Comparison of ENCODE assay signal across 8 mouse cellular contexts in the genomic region with DNA sequence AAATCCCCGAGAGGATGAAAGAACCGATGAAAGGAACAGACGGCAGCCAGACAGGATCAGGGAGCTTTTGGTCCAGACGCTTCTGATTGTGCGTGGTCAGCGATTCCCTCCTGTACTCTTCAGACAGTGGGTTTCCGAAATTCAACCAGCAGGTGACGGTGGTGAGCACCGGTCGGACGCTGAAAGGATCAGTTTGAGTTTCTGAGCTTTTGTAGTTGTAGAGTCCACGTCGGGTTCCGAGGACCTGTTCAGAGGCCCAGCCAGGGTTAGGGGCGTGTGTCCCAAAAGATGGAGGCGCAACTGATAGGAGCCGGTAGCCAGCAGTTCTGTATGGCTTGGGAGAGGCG. TPM values are rescaled to one million over a fixed set of nuclear protein-coding genes. Genes with fewer than 3 reads are reported as not detected.
DNase-seq lines count a peak whose midpoint lies in the region; ATAC-seq and TF ChIP-seq lines count a peak whose summit lies in the region.

No protein-coding gene starts in this region.

- peak overlapping the region; percentile 67 for H3K4me2 ChIP-seq in forebrain, embryonic 11.5 days (ENCODE audit: low read depth, low read length, severe bottlenecking)
- H3K4me2 ChIP-seq in intestine, postnatal 0 days (replicated peaks; ENCODE audit: low read depth), result peak overlapping the region; percentile 87
- peak overlapping the region; percentile 93 for H3K4me2 ChIP-seq in liver, embryonic 16.5 days (ENCODE audit: low read depth, low read length)
- H3K4me2 ChIP-seq in neural tube, embryonic 13.5 days, result peak overlapping the region; percentile 74

- H3K4me1 ChIP-seq in forebrain, embryonic 11.5 days (replicated peaks; ENCODE audit: control insufficient read depth, insufficient read depth, low read length), result peaks cover 6% of the 10 kb centered on the region; the same call in 1 of the 2 replicates
- peaks cover 5% of the 10 kb centered on the region; the same call in 1 of the 2 replicates for H3K4me1 ChIP-seq in intestine, postnatal 0 days (replicated peaks; ENCODE audit: control insufficient read depth, insufficient read depth, low read length)
- H3K4me1 ChIP-seq in liver, embryonic 16.5 days (ENCODE audit: control insufficient read depth, low read depth, low read length), result peaks cover 68% of the 10 kb centered on the region
- H3K4me1 ChIP-seq in neural tube, embryonic 13.5 days (replicated peaks), result peaks cover 41% of the 10 kb centered on the region

- H3K9me3 ChIP-seq in forebrain, embryonic 11.5 days (ENCODE audit: control insufficient read depth, low read length), result no peaks in the 10 kb centered on the region
- no peaks in the 10 kb centered on the region for H3K9me3 ChIP-seq in intestine, postnatal 0 days (ENCODE audit: control insufficient read depth)
- H3K9me3 ChIP-seq in liver, embryonic 16.5 days (replicated peaks; ENCODE audit: control insufficient read depth, low read length), result no peaks in the 10 kb centered on the region
- no peaks in the 10 kb centered on the region for H3K9me3 ChIP-seq in neural tube, embryonic 13.5 days

- ATAC-seq in forebrain, embryonic 11.5 days (replicated peaks; ENCODE audit: low FRiP score), result no peak
- ATAC-seq in intestine, postnatal 0 days, result peak; percentile 54
- ATAC-seq in liver, embryonic 16.5 days (ENCODE audit: low read depth), result peak; percentile 28
- peak; percentile 17 for ATAC-seq in neural tube, embryonic 13.5 days (ENCODE audit: low read depth)

- H3K4me3 ChIP-seq in forebrain, embryonic 11.5 days (ENCODE audit: low read depth, low read length), result peak overlapping the region; percentile 39
- H3K4me3 ChIP-seq in intestine, postnatal 0 days (ENCODE audit: low read depth, low read length), result peak overlapping the region; percentile 62
- peak overlapping the region; percentile 67 for H3K4me3 ChIP-seq in liver, embryonic 16.5 days (ENCODE audit: low read depth, low read length)
- peak overlapping the region; percentile 42 for H3K4me3 ChIP-seq in neural tube, embryonic 13.5 days

- peak; percentile 89 for TF ChIP-seq CTCF in intestine, postnatal 0 days (IDR thresholded peaks at IDR 0.05; ENCODE audit: low read depth)

- peaks cover 5% of the 10 kb centered on the region; the same call in 1 of the 2 replicates for H3K27me3 ChIP-seq in forebrain, embryonic 11.5 days (ENCODE audit: control insufficient read depth, insufficient read depth, low read length)
- H3K27me3 ChIP-seq in intestine, postnatal 0 days (replicated peaks; ENCODE audit: control insufficient read depth, insufficient read depth, low read length), result no peaks in the 10 kb centered on the region
- H3K27me3 ChIP-seq in liver, embryonic 16.5 days (ENCODE audit: control insufficient read depth, insufficient read depth, low read depth, low read length), result no peaks in the 10 kb centered on the region
- H3K27me3 ChIP-seq in neural tube, embryonic 13.5 days, result peaks cover 15% of the 10 kb centered on the region

- whole genome bisulfite sequencing in forebrain, embryonic 11.5 days, result under 1% methylated on average over 18 of the region's 18 CpGs
- WGBS in intestine, postnatal 0 days, result under 1% methylated on average over 18 of the region's 18 CpGs
- WGBS in liver, embryonic 16.5 days (ENCODE audit: insufficient replicate concordance), result under 1% methylated on average over 18 of the region's 18 CpGs
- under 1% methylated on average over 18 of the region's 18 CpGs for WGBS in neural tube, embryonic 13.5 days

- H3K27ac ChIP-seq in forebrain, embryonic 11.5 days (ENCODE audit: low read depth, low read length), result peak overlapping the region; percentile 32
- peak overlapping the region; percentile 76 for H3K27ac ChIP-seq in intestine, postnatal 0 days (ENCODE audit: low read depth, low read length)
- peak overlapping the region; percentile 92 for H3K27ac ChIP-seq in liver, embryonic 16.5 days (ENCODE audit: low read length)
- H3K27ac ChIP-seq in neural tube, embryonic 13.5 days (replicated peaks), result peak overlapping the region; percentile 72; the same call in 1 of the 2 replicates

- peak overlapping the region; percentile 48 for H3K9ac ChIP-seq in forebrain, embryonic 11.5 days (ENCODE audit: low read length)
- peak overlapping the region; percentile 51 for H3K9ac ChIP-seq in intestine, postnatal 0 days (ENCODE audit: low read depth, low read length)
- H3K9ac ChIP-seq in liver, embryonic 16.5 days (ENCODE audit: low read depth, low read length), result peak overlapping the region; percentile 72
- peak overlapping the region; percentile 65 for H3K9ac ChIP-seq in neural tube, embryonic 13.5 days

- H3K36me3 ChIP-seq in forebrain, embryonic 11.5 days (ENCODE audit: control insufficient read depth, insufficient read depth, low read length), result no peaks in the 10 kb centered on the region
- no peaks in the 10 kb centered on the region for H3K36me3 ChIP-seq in intestine, postnatal 0 days (ENCODE audit: control insufficient read depth, insufficient read depth)
- H3K36me3 ChIP-seq in liver, embryonic 16.5 days (ENCODE audit: control insufficient read depth, insufficient read depth), result no peaks in the 10 kb centered on the region
- H3K36me3 ChIP-seq in neural tube, embryonic 13.5 days, result no peaks in the 10 kb centered on the region

- DNase-seq in right cerebral cortex, postnatal 10 days (ENCODE audit: low spot score in 2 of 2), result peak; percentile 61 to 69
- DNase-seq in right cerebral cortex, adult 18-20 months, result no peak
- DNase-seq in c-Kit-positive CD71-positive TER-119-negative erythroid progenitor cells, embryonic 14.5 days (ENCODE audit: low read depth), result peak; percentile 74
- peak; percentile 80 for DNase-seq in forebrain, embryonic 11.5 days (ENCODE audit: low spot score)
- DNase-seq in yolk sac, embryonic 10.5 days (ENCODE audit: low spot score), result peak; percentile 84

RNA-seq across cellular contexts. Expression of gene Kctd11, which starts 0.7 kb away (rescaled TPM):
- polyA plus RNA-seq in forebrain, embryonic 11.5 days (2014; fragmentation: Nextera tagmentation; extraction: Ambion mirVana), result 2.9 and 3.0 TPM in 2 replicates
- 4.0 and 4.1 TPM in 2 replicates for polyA plus RNA-seq in intestine, postnatal 0 days (2015; fragmentation: Nextera tagmentation; extraction: Ambion mirVana)
- 1.3 and 1.4 TPM in 2 replicates for polyA plus RNA-seq in liver, embryonic 16.5 days (2015; fragmentation: Nextera tagmentation; extraction: Ambion mirVana)
- polyA plus RNA-seq in neural tube, embryonic 13.5 days (2015; fragmentation: Nextera tagmentation; extraction: Ambion mirVana), result 2.0 and 3.3 TPM in 2 replicates

RNA-seq across cellular contexts. Expression of gene Tmem95, which starts 2.7 kb away (rescaled TPM):
- polyA plus RNA-seq in forebrain, embryonic 11.5 days (2014; fragmentation: Nextera tagmentation; extraction: Ambion mirVana), result 0.40 TPM in 1 of 2 replicates, not detected in the other
- polyA plus RNA-seq in intestine, postnatal 0 days (2015; fragmentation: Nextera tagmentation; extraction: Ambion mirVana), result not detected in 2 replicates
- polyA plus RNA-seq in liver, embryonic 16.5 days (2015; fragmentation: Nextera tagmentation; extraction: Ambion mirVana), result not detected in 2 replicates
- not detected in 2 replicates for polyA plus RNA-seq in neural tube, embryonic 13.5 days (2015; fragmentation: Nextera tagmentation; extraction: Ambion mirVana)

RNA-seq across cellular contexts. Expression of gene Acap1, which starts 14.9 kb away (rescaled TPM):
- polyA plus RNA-seq in forebrain, embryonic 11.5 days (2014; fragmentation: Nextera tagmentation; extraction: Ambion mirVana), result 0.52 and 0.75 TPM in 2 replicates
- 1.1 TPM in 2 replicates for polyA plus RNA-seq in intestine, postnatal 0 days (2015; fragmentation: Nextera tagmentation; extraction: Ambion mirVana)
- polyA plus RNA-seq in liver, embryonic 16.5 days (2015; fragmentation: Nextera tagmentation; extraction: Ambion mirVana), result 6.5 and 6.8 TPM in 2 replicates
- 0.28 and 0.80 TPM in 2 replicates for polyA plus RNA-seq in neural tube, embryonic 13.5 days (2015; fragmentation: Nextera tagmentation; extraction: Ambion mirVana)

RNA-seq across cellular contexts. Expression of gene 2810408A11Rik, which starts 20.3 kb away (rescaled TPM):
- 17.2 and 17.6 TPM in 2 replicates for polyA plus RNA-seq in forebrain, embryonic 11.5 days (2014; fragmentation: Nextera tagmentation; extraction: Ambion mirVana)
- polyA plus RNA-seq in intestine, postnatal 0 days (2015; fragmentation: Nextera tagmentation; extraction: Ambion mirVana), result 3.5 and 3.8 TPM in 2 replicates
- polyA plus RNA-seq in liver, embryonic 16.5 days (2015; fragmentation: Nextera tagmentation; extraction: Ambion mirVana), result 0.46 and 0.76 TPM in 2 replicates
- 10.9 and 11.7 TPM in 2 replicates for polyA plus RNA-seq in neural tube, embryonic 13.5 days (2015; fragmentation: Nextera tagmentation; extraction: Ambion mirVana)

RNA-seq across cellular contexts. Expression of gene Neurl4, which starts 20.4 kb away (rescaled TPM):
- 16.4 and 23.0 TPM in 2 replicates for polyA plus RNA-seq in forebrain, embryonic 11.5 days (2014; fragmentation: Nextera tagmentation; extraction: Ambion mirVana)
- polyA plus RNA-seq in intestine, postnatal 0 days (2015; fragmentation: Nextera tagmentation; extraction: Ambion mirVana), result 9.7 and 10.3 TPM in 2 replicates
- 2.2 and 2.6 TPM in 2 replicates for polyA plus RNA-seq in liver, embryonic 16.5 days (2015; fragmentation: Nextera tagmentation; extraction: Ambion mirVana)
- polyA plus RNA-seq in neural tube, embryonic 13.5 days (2015; fragmentation: Nextera tagmentation; extraction: Ambion mirVana), result 13.8 and 20.5 TPM in 2 replicates

Comparison
In these comparisons a context has a peak if more than half of its experiments do, and no peak if none do; other contexts are left out.
1. H3K27ac ChIP-seq: peak in every context shown above with its lines; median percentile 92 in liver, embryonic 16.5 days; 76 in intestine, postnatal 0 days; 72 in neural tube, embryonic 13.5 days; 32 in forebrain, embryonic 11.5 days.